Mouse (Mus musculus) left cerebral cortex, postnatal 10 days (tissue): ENCODE data around the gene St3gal3. TPM values are rescaled to one million over a fixed set of nuclear protein-coding genes. Genes with fewer than 3 reads are reported as not detected.

ENCODE experiments used
- DNase-seq, 2 experiments: peaks; one replicate each; pipeline ENCODE4 v3.0.0; 2021 to 2022; ENCODE audit warnings: low spot score in 2 of 2, mixed read lengths in 1 of 2; ENCODE audit errors: extremely low spot score in 1 of 2
- intact Hi-C: fragments of 180-260 bp; cut with DNase I; formaldehyde crosslinking; loops from one replicate; pipeline ENCODE4 v1.15.1; 2025
- total RNA-seq, 2 experiments: library from RNA; stranded (reverse); gene quantifications; 2 replicates each; pipeline ENCODE4 v1.2.3; 2021

The St3gal3 gene
- total RNA-seq, 2 experiments from 2014 or later = 36.8 to 40.2 TPM

GRCm38 (mm10) chr4:117924916-117925315, 209.8 kb downstream of the St3gal3 start:
- no peak for DNase-seq
- intact Hi-C loops = loop anchor here (10.0 kb wide), 1 partner anchor 370 kb away; the partner anchor contains the start of gene Ptprf

GRCm38 (mm10) chr4:117923450-117923849, 211.3 kb downstream of the St3gal3 start:
- intact Hi-C loops = loop anchor here (10.0 kb wide), 1 partner anchor 371 kb away; the partner anchor contains the start of gene Ptprf
- DNase-seq = no peak

GRCm38 (mm10) chr4:117921358-117921757, 213.4 kb downstream of the St3gal3 start:
- no peak for DNase-seq
- intact Hi-C loops = loop anchor here (10.0 kb wide), 1 partner anchor 373 kb away; the partner anchor contains the start of gene Ptprf

GRCm38 (mm10) chr4:117918762-117919161, 216.0 kb downstream of the St3gal3 start:
- intact Hi-C loops = no loop called here
- DNase-seq = no peak

- no peak for DNase-seq
- intact Hi-C loops = no loop called here
These were observed 216.5 kb downstream of the St3gal3 start for GRCm38 (mm10) chr4:117918261-117918660.

- DNase-seq = no peak
- intact Hi-C loops = no loop called here
These were observed 216.9 kb downstream of the St3gal3 start for GRCm38 (mm10) chr4:117917847-117918246.

GRCm38 (mm10) chr4:117917402-117917801, 217.3 kb downstream of the St3gal3 start:
- intact Hi-C loops = no loop called here
- no peak for DNase-seq

GRCm38 (mm10) chr4:117916386-117916785, 218.3 kb downstream of the St3gal3 start:
- no peak for DNase-seq
- intact Hi-C loops = no loop called here

GRCm38 (mm10) chr4:117915489-117916105, 219.1 kb downstream of the St3gal3 start:
- DNase-seq = no peak
- intact Hi-C loops = no loop called here

GRCm38 (mm10) chr4:117914591-117915442, 219.9 kb downstream of the St3gal3 start, which contains the start of gene Ipo13:
Ipo13 (minus strand) TSS chr4:117914999.
- intact Hi-C loops = no loop called here
- DNase-seq = peak; percentile 86 to 93

- no peak for DNase-seq
These were observed 220.7 kb downstream of the St3gal3 start for GRCm38 (mm10) chr4:117914031-117914430.

GRCm38 (mm10) chr4:117913421-117913820, 221.3 kb downstream of the St3gal3 start:
- peak in 1 of 2 experiments; percentile 67 for DNase-seq
- intact Hi-C loops = no loop called here

More at GRCm38 (mm10) chr4:117914031-117914430, 220.7 kb downstream of the St3gal3 start:
- intact Hi-C loops = no loop called here

- intact Hi-C loops = no loop called here
- no peak for DNase-seq
These were observed 221.9 kb downstream of the St3gal3 start for GRCm38 (mm10) chr4:117912685-117913273.

- DNase-seq = no peak
- intact Hi-C loops = no loop called here
These were observed 222.6 kb downstream of the St3gal3 start for GRCm38 (mm10) chr4:117912131-117912561.

- DNase-seq = peak in 1 of 2 experiments; percentile 65
These were observed 225.8 kb downstream of the St3gal3 start for GRCm38 (mm10) chr4:117908834-117909453.

GRCm38 (mm10) chr4:117906196-117906595, 228.5 kb downstream of the St3gal3 start:
- intact Hi-C loops = no loop called here
- DNase-seq = no peak

More at GRCm38 (mm10) chr4:117908834-117909453, 225.8 kb downstream of the St3gal3 start:
- intact Hi-C loops = no loop called here

GRCm38 (mm10) chr4:117904761-117905160, 230.0 kb downstream of the St3gal3 start:
- DNase-seq = no peak
- intact Hi-C loops = no loop called here

- DNase-seq = no peak
- intact Hi-C loops = no loop called here
These were observed 230.6 kb downstream of the St3gal3 start for GRCm38 (mm10) chr4:117904094-117904493.

- no peak for DNase-seq
- intact Hi-C loops = no loop called here
These were observed 236.6 kb downstream of the St3gal3 start for GRCm38 (mm10) chr4:117898111-117898510.
